Mouse (Mus musculus): ENCODE data around the gene Syk. TPM values are rescaled to one million over a fixed set of nuclear protein-coding genes. Genes with fewer than 3 reads are reported as not detected.
A peak's percentile ranks its signal among the peaks of the same experiment; 100 is the strongest.

Gene Syk
- polyA plus RNA-seq, 1 experiment, result 22.4 TPM

DNA sequence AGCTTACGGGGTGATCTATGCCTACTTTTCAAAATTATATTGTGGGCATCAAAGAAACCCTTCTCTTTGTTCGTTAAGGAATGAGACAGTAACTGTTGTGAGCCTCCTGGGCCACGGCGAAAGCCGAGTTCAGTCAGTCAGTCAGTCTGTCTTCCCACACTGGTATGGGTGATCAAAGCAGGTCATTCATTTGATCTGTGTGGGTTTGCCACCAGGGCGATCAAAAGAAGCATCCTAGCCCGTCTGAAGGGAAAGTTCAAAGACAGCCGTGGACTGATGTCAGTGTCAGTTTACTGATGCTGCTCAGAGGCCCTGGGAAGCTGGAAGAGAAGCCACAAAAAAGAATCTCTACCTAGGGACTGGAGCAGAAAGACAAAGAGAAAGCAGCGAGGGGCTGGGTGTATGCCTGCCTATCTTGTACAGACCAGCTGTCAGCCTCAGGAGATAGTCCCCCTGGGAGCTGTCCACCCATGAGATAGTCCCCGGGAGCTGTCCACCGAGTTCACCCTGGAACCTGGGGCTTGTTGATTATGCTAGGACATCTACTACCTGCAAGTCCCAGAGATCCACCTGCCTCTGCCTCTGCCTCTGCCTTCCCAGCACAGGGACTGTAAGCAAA lies 34.2 kb downstream of the Syk start:
- TF ChIP-seq POLR2A (IDR thresholded peaks at IDR 0.05; ENCODE audit: control insufficient read depth, extremely low read depth, insufficient read depth, low read length, poor library complexity), result no peak
- TF ChIP-seq CTCF (IDR thresholded peaks at IDR 0.05; ENCODE audit: borderline replicate concordance, control insufficient read depth, extremely low read depth, insufficient read depth, low read length, poor library complexity), result no peak
- WGBS, result 23% methylated on average over 11 of the region's 11 CpGs
- H3K27ac ChIP-seq (ENCODE audit: control insufficient read depth, insufficient read depth, low read length), result no peak overlapping the region
- peaks cover 31% of the 10 kb centered on the region for H3K4me1 ChIP-seq (replicated peaks; ENCODE audit: control insufficient read depth, insufficient read depth, low read length)
- H3K27me3 ChIP-seq (ENCODE audit: control insufficient read depth, insufficient read depth, low read length), result no peaks in the 10 kb centered on the region
- DNase-seq, result no peak
- no peaks in the 10 kb centered on the region for H3K36me3 ChIP-seq (ENCODE audit: control insufficient read depth, insufficient read depth, low read length)
- no peak overlapping the region for H3K4me3 ChIP-seq (ENCODE audit: control insufficient read depth, insufficient read depth, low read length)

GRCm38 (mm10) chr13:52618592-52618991 lies 35.6 kb downstream of the Syk start:
- H3K27ac ChIP-seq (ENCODE audit: control insufficient read depth, insufficient read depth, low read length), result no peak overlapping the region
- TF ChIP-seq POLR2A (IDR thresholded peaks at IDR 0.05; ENCODE audit: control insufficient read depth, extremely low read depth, insufficient read depth, low read length, poor library complexity) (no peak), CTCF (IDR thresholded peaks at IDR 0.05; ENCODE audit: borderline replicate concordance, control insufficient read depth, extremely low read depth, insufficient read depth, low read length, poor library complexity) (no peak)
- no peaks in the 10 kb centered on the region for H3K36me3 ChIP-seq (ENCODE audit: control insufficient read depth, insufficient read depth, low read length)
- H3K4me1 ChIP-seq (replicated peaks; ENCODE audit: control insufficient read depth, insufficient read depth, low read length), result peaks cover 24% of the 10 kb centered on the region
- no peak overlapping the region for H3K4me3 ChIP-seq (ENCODE audit: control insufficient read depth, insufficient read depth, low read length)
- no peak for DNase-seq
- WGBS, result 34% methylated on average over 4 of the region's 4 CpGs
- no peaks in the 10 kb centered on the region for H3K27me3 ChIP-seq (ENCODE audit: control insufficient read depth, insufficient read depth, low read length)

DNA sequence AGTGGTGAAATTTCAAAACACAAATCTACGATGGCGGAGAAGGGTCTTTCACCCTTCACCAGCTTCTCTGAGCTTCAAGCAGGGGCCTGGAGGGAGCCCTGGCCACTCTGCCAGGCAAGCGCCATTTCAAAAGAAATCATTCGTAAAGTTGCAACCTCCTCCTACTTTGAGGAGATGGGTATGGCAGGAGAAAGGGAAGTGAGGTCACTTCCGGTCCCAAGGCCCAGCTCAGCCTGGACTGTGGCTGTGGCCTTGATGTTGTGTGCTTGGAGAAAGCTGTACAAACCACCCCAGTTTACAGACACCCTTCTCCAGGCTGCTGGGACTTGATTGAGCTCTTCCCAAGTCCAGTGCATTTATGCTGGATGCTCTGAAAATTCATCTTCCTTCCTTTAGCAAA lies 36.5 kb downstream of the Syk start:
- Histone ChIP-seq H3K4me3 (ENCODE audit: control insufficient read depth, insufficient read depth, low read length) (no peak overlapping the region), H3K4me1 (replicated peaks; ENCODE audit: control insufficient read depth, insufficient read depth, low read length) (peaks cover 21% of the 10 kb centered on the region), H3K36me3 (ENCODE audit: control insufficient read depth, insufficient read depth, low read length) (no peaks in the 10 kb centered on the region), H3K27ac (ENCODE audit: control insufficient read depth, insufficient read depth, low read length) (no peak overlapping the region), H3K27me3 (ENCODE audit: control insufficient read depth, insufficient read depth, low read length) (no peaks in the 10 kb centered on the region)
- no peak for DNase-seq
- TF ChIP-seq POLR2A (IDR thresholded peaks at IDR 0.05; ENCODE audit: control insufficient read depth, extremely low read depth, insufficient read depth, low read length, poor library complexity), result no peak
- TF ChIP-seq CTCF (IDR thresholded peaks at IDR 0.05; ENCODE audit: borderline replicate concordance, control insufficient read depth, extremely low read depth, insufficient read depth, low read length, poor library complexity), result no peak
- 82% methylated on average over 5 of the region's 5 CpGs for WGBS

- peaks cover 8% of the 10 kb centered on the region for H3K4me1 ChIP-seq (replicated peaks; ENCODE audit: control insufficient read depth, insufficient read depth, low read length)
- no peaks in the 10 kb centered on the region for H3K27me3 ChIP-seq (ENCODE audit: control insufficient read depth, insufficient read depth, low read length)
- TF ChIP-seq POLR2A (IDR thresholded peaks at IDR 0.05; ENCODE audit: control insufficient read depth, extremely low read depth, insufficient read depth, low read length, poor library complexity) (no peak), CTCF (IDR thresholded peaks at IDR 0.05; ENCODE audit: borderline replicate concordance, control insufficient read depth, extremely low read depth, insufficient read depth, low read length, poor library complexity) (peak; percentile 21; the same call in 1 of the 2 replicates)
- 64% methylated on average over 4 of the region's 4 CpGs for WGBS
- no peak overlapping the region for H3K4me3 ChIP-seq (ENCODE audit: control insufficient read depth, insufficient read depth, low read length)
- H3K27ac ChIP-seq (ENCODE audit: control insufficient read depth, insufficient read depth, low read length), result no peak overlapping the region
- no peaks in the 10 kb centered on the region for H3K36me3 ChIP-seq (ENCODE audit: control insufficient read depth, insufficient read depth, low read length)
- peak; percentile 83 for DNase-seq
These were observed 41.1 kb downstream of the Syk start for GRCm38 (mm10) chr13:52624038-52624437.

DNA sequence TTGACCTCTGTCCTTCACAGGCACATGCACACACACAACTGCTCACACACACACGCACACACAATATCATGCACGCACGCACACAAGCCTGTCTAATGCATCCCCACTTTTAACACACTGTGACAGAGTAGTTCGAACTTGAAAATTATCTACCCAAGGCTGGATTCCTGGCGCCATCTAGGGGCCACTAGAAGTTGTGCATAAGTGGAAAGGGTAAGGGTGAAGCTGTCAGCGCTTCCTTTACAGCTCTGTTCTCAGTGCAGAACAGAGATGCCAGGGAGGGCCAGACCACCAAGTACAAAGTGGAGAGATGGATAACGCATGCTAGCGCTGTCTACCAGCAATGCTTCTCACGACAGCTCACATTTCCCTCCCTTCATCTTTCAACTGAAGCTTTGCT lies 45.6 kb downstream of the Syk start:
- DNase-seq, result peak; percentile 61
- 65% methylated on average over 9 of the region's 9 CpGs for WGBS
- H3K4me1 ChIP-seq (replicated peaks; ENCODE audit: control insufficient read depth, insufficient read depth, low read length), result peaks cover 5% of the 10 kb centered on the region
- no peak overlapping the region for H3K4me3 ChIP-seq (ENCODE audit: control insufficient read depth, insufficient read depth, low read length)
- no peaks in the 10 kb centered on the region for H3K36me3 ChIP-seq (ENCODE audit: control insufficient read depth, insufficient read depth, low read length)
- TF ChIP-seq CTCF (IDR thresholded peaks at IDR 0.05; ENCODE audit: borderline replicate concordance, control insufficient read depth, extremely low read depth, insufficient read depth, low read length, poor library complexity) (peak; percentile 28; the same call in 1 of the 2 replicates), POLR2A (IDR thresholded peaks at IDR 0.05; ENCODE audit: control insufficient read depth, extremely low read depth, insufficient read depth, low read length, poor library complexity) (no peak)
- H3K27ac ChIP-seq (ENCODE audit: control insufficient read depth, insufficient read depth, low read length), result no peak overlapping the region
- H3K27me3 ChIP-seq (ENCODE audit: control insufficient read depth, insufficient read depth, low read length), result no peaks in the 10 kb centered on the region

DNA sequence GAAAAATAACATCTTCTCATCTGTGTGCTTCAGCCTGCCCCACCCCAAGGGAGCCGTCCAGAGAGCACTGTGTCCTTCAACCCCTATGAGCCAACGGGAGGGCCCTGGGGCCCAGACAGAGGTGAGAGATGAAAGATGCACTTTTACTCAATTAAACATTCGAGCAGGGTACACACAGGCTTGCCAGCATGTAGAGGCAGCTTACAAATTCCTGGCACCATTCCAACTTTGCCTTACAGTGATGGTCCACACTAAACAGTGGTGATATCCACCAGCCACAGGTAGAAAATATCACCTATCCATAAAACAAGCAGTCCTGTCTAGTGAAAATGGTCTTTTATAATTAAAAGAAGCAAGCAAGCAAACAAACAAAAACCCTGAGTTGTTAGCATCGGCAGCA lies 48.7 kb downstream of the Syk start:
- WGBS, result 95% methylated on average over 4 of the region's 4 CpGs
- Histone ChIP-seq H3K27me3 (ENCODE audit: control insufficient read depth, insufficient read depth, low read length) (no peaks in the 10 kb centered on the region), H3K4me3 (ENCODE audit: control insufficient read depth, insufficient read depth, low read length) (no peak overlapping the region), H3K36me3 (ENCODE audit: control insufficient read depth, insufficient read depth, low read length) (no peaks in the 10 kb centered on the region), H3K27ac (ENCODE audit: control insufficient read depth, insufficient read depth, low read length) (no peak overlapping the region), H3K4me1 (replicated peaks; ENCODE audit: control insufficient read depth, insufficient read depth, low read length) (peaks cover 11% of the 10 kb centered on the region)
- DNase-seq, result no peak
- TF ChIP-seq POLR2A (IDR thresholded peaks at IDR 0.05; ENCODE audit: control insufficient read depth, extremely low read depth, insufficient read depth, low read length, poor library complexity) (no peak), CTCF (IDR thresholded peaks at IDR 0.05; ENCODE audit: borderline replicate concordance, control insufficient read depth, extremely low read depth, insufficient read depth, low read length, poor library complexity) (no peak)
